Mouse (Mus musculus): ENCODE data around the gene Dab2ip. TPM values are rescaled to one million over a fixed set of nuclear protein-coding genes. Genes with fewer than 3 reads are reported as not detected.

Gene Dab2ip
- total and polyA plus RNA-seq, 3 experiments, result 4.0 to 9.9 TPM; not detected in 1

DNA sequence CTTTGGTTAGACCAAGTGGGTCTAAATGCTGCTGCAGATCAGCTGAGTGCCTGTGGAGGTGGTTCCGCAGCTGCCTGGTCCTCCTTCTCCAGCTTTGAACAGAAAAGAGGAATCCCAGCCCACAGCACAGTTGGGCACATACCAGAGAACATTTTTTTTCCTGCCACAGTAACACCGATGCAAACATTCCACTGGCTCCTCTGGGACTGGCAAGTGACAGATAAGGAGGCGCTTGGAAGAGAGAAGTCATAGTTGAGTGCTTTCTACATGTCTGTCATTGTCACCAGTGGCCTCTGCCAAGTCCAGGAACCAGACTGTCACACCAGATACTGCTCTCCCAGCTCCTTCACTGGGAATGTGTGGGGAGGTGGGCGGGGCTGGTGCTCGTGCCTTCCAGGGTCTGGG is 217.6 kb downstream of the Dab2ip start:
- no peaks in the 10 kb centered on the region for H3K79me2 ChIP-seq (ENCODE audit: control insufficient read depth, insufficient read depth, low read length, poor library complexity)
- no peaks in the 10 kb centered on the region for H3K9me3 ChIP-seq (replicated peaks; ENCODE audit: insufficient read depth, low read length)
- H3K27ac ChIP-seq (ENCODE audit: control insufficient read depth, low read depth, low read length), result no peak overlapping the region
- no peak overlapping the region for H3K4me3 ChIP-seq (ENCODE audit: control insufficient read depth in 1 of 2, insufficient read depth in 1 of 2, low read depth in 2 of 2, low read length in 2 of 2)
- H3K27me3 ChIP-seq (ENCODE audit: control insufficient read depth in 1 of 2, insufficient read depth in 2 of 2, low read length in 2 of 2), result no peaks in the 10 kb centered on the region
- no peaks in the 10 kb centered on the region for H3K4me1 ChIP-seq (ENCODE audit: control insufficient read depth in 1 of 2, insufficient read depth in 2 of 2, low read length in 2 of 2)
- TF ChIP-seq TCF12 (IDR thresholded peaks at IDR 0.05; ENCODE audit: low read depth, low read length), result no peak
- TF ChIP-seq POLR2AphosphoS5 (IDR thresholded peaks at IDR 0.05; ENCODE audit: borderline replicate concordance, low read depth, low read length), result no peak
- TF ChIP-seq ZNF384 (IDR thresholded peaks at IDR 0.05; ENCODE audit: low read depth, low read length), result no peak
- TF ChIP-seq ELF1 (IDR thresholded peaks at IDR 0.05; ENCODE audit: low read depth, low read length), result no peak
- TF ChIP-seq UBTF (IDR thresholded peaks at IDR 0.05; ENCODE audit: borderline replicate concordance, insufficient read depth, low read depth, low read length), result no peak
- no peak for TF ChIP-seq MYC (IDR thresholded peaks at IDR 0.05; ENCODE audit: low read depth, low read length)
- no peak for TF ChIP-seq NELFE (IDR thresholded peaks at IDR 0.05; ENCODE audit: low read depth, low read length)
- TF ChIP-seq NRF1 (IDR thresholded peaks at IDR 0.05; ENCODE audit: insufficient read depth, low read depth, low read length, poor library complexity, severe bottlenecking), result no peak
- TF ChIP-seq MYB (IDR thresholded peaks at IDR 0.05; ENCODE audit: low read depth, low read length), result no peak
- TF ChIP-seq CTCF (IDR thresholded peaks at IDR 0.05 in 2 of 3, conservative IDR thresholded peaks at IDR 0.05 in 1 of 3; ENCODE audit: control insufficient read depth in 1 of 3, insufficient read depth in 1 of 3, low read depth in 2 of 3, low read length in 3 of 3, poor library complexity in 1 of 3, severe bottlenecking in 1 of 3), result no peak
- no peak for TF ChIP-seq BHLHE40 (IDR thresholded peaks at IDR 0.05; ENCODE audit: borderline replicate concordance, low read depth, low read length)
- no peak for TF ChIP-seq GATA1 (IDR thresholded peaks at IDR 0.05; ENCODE audit: low read depth, low read length)
- H3K36me3 ChIP-seq (ENCODE audit: control insufficient read depth in 1 of 2, insufficient read depth in 2 of 2, low read length in 2 of 2), result no peaks in the 10 kb centered on the region
- no peak for DNase-seq (ENCODE audit: low read depth, low spot score)
- H3K9ac ChIP-seq (ENCODE audit: control insufficient read depth, low read depth, low read length, poor library complexity, severe bottlenecking), result no peak overlapping the region

DNA sequence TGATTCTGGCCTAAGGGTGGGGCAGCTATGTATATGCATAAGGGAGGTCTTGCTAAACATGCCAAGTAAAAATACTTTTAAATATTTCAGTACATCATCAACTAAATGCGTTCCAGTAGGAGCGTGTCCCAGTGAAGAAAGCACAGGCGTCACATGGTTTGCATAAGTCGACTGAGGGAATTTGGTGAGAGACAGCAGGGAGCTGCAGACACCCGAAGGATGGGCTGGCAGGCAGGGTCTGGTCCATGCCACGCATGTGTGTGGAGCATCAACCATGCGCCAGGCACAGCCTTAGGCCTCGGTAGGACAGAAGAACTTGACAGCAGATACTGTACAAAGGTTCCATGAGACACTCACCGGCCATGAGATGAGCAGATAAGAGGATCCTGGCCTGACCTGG is 218.9 kb downstream of the Dab2ip start:
- Histone ChIP-seq H3K9ac (ENCODE audit: control insufficient read depth, low read depth, low read length, poor library complexity, severe bottlenecking) (no peak overlapping the region), H3K79me2 (ENCODE audit: control insufficient read depth, insufficient read depth, low read length, poor library complexity) (no peaks in the 10 kb centered on the region), H3K27me3 (ENCODE audit: control insufficient read depth in 1 of 2, insufficient read depth in 2 of 2, low read length in 2 of 2) (no peaks in the 10 kb centered on the region), H3K9me3 (replicated peaks; ENCODE audit: insufficient read depth, low read length) (no peaks in the 10 kb centered on the region), H3K4me1 (ENCODE audit: control insufficient read depth in 1 of 2, insufficient read depth in 2 of 2, low read length in 2 of 2) (no peaks in the 10 kb centered on the region), H3K4me3 (ENCODE audit: control insufficient read depth in 1 of 2, insufficient read depth in 1 of 2, low read depth in 2 of 2, low read length in 2 of 2) (no peak overlapping the region), H3K27ac (ENCODE audit: control insufficient read depth, low read depth, low read length) (no peak overlapping the region), H3K36me3 (ENCODE audit: control insufficient read depth in 1 of 2, insufficient read depth in 2 of 2, low read length in 2 of 2) (no peaks in the 10 kb centered on the region)
- DNase-seq (ENCODE audit: low read depth, low spot score), result no peak
- TF ChIP-seq HCFC1 (IDR thresholded peaks at IDR 0.05; ENCODE audit: low read depth, low read length) (no peak), JUND (IDR thresholded peaks at IDR 0.05; ENCODE audit: low read depth, low read length) (no peak)

DNA sequence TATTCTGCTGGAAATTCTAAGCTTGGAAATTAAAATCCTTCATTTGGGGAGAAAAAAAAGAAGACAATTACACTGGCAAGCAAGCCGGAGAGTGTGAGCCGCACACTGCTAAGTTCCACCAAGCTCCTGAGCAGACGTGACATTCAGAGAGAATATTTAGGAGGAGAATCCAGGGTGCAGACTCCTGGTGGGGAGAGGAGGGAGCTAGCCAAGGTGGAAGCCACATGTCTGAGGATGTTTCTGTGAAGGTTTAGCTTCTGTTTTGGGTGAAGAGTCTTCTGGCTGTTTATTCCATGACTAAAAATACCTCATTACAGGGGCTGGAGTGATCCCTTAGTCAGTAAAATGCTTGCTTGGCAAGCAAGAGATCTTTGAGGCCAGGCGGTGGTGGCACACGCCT is 221.2 kb downstream of the Dab2ip start:
- Histone ChIP-seq H3K36me3 (ENCODE audit: control insufficient read depth in 1 of 2, insufficient read depth in 2 of 2, low read length in 2 of 2) (no peaks in the 10 kb centered on the region), H3K27ac (ENCODE audit: control insufficient read depth, low read depth, low read length) (no peak overlapping the region), H3K27me3 (ENCODE audit: control insufficient read depth in 1 of 2, insufficient read depth in 2 of 2, low read length in 2 of 2) (no peaks in the 10 kb centered on the region), H3K4me3 (ENCODE audit: control insufficient read depth in 1 of 2, insufficient read depth in 1 of 2, low read depth in 2 of 2, low read length in 2 of 2) (no peak overlapping the region), H3K79me2 (ENCODE audit: control insufficient read depth, insufficient read depth, low read length, poor library complexity) (no peaks in the 10 kb centered on the region), H3K9me3 (replicated peaks; ENCODE audit: insufficient read depth, low read length) (no peaks in the 10 kb centered on the region), H3K4me1 (ENCODE audit: control insufficient read depth in 1 of 2, insufficient read depth in 2 of 2, low read length in 2 of 2) (no peaks in the 10 kb centered on the region), H3K9ac (ENCODE audit: control insufficient read depth, low read depth, low read length, poor library complexity, severe bottlenecking) (no peak overlapping the region)
- no peak for TF ChIP-seq HCFC1 (IDR thresholded peaks at IDR 0.05; ENCODE audit: low read depth, low read length)
- TF ChIP-seq GATA1 (IDR thresholded peaks at IDR 0.05; ENCODE audit: low read depth, low read length), result no peak
- no peak for TF ChIP-seq MEF2A (IDR thresholded peaks at IDR 0.05; ENCODE audit: extremely low read depth, insufficient replicate concordance, low read depth, low read length, poor library complexity, severe bottlenecking)
- TF ChIP-seq NRF1 (IDR thresholded peaks at IDR 0.05; ENCODE audit: insufficient read depth, low read depth, low read length, poor library complexity, severe bottlenecking), result no peak
- no peak for TF ChIP-seq USF2 (IDR thresholded peaks at IDR 0.05; ENCODE audit: borderline replicate concordance in 1 of 2, insufficient read depth in 1 of 2, low read depth in 1 of 2, low read length in 2 of 2)
- no peak for DNase-seq (ENCODE audit: low read depth, low spot score)
